Comparison of ENCODE assay signal across 9 mouse cellular contexts in genomic region chr5:107221892-107222669, GRCm38 (mm10).
DNase-seq lines count a peak whose midpoint lies in the region; ATAC-seq lines count a peak whose summit lies in the region.
"Had no signal": no experiment of that assay in that cellular context is flagged by ENCODE, and none has a peak within 500 bp of the region (broad histone marks: within the 10 kb centered on the region; RNA-seq: fewer than 3 reads in every experiment).

No protein-coding gene starts in this region.

- 0 out of 2 replicates have a peak, but pooled peaks have one; percentile 24 for ATAC-seq in embryonic facial prominence, embryonic 15.5 days (ENCODE audit: insufficient number of reproducible peaks, low FRiP score, low TSS enrichment, low read depth)
- no peak for ATAC-seq in megakaryocyte progenitor cell, adult 5-6 weeks (replicated peaks; ENCODE audit: poor library complexity)

- no peak overlapping the region for H3K4me2 ChIP-seq in embryonic facial prominence, embryonic 15.5 days (replicated peaks)

- peak; percentile 61 for DNase-seq in gastrocnemius, postnatal 10 days
- DNase-seq in gastrocnemius, adult 18-20 months (ENCODE audit: low spot score) = no peak
- peak; percentile 16 for DNase-seq in MN1 (ENCODE audit: low spot score)
- peak; percentile 61 for DNase-seq in limb, embryonic 10.5 days (ENCODE audit: low spot score)
- DNase-seq in right cerebral cortex, postnatal 36 days (ENCODE audit: low spot score in 2 of 2) = no peak
- no peak for DNase-seq in layer of hippocampus, postnatal 14 days (ENCODE audit: low spot score in 2 of 2)

- no peak overlapping the region for H3K9ac ChIP-seq in embryonic facial prominence, embryonic 15.5 days

- no peaks in the 10 kb centered on the region for H3K36me3 ChIP-seq in embryonic facial prominence, embryonic 15.5 days
- no peaks in the 10 kb centered on the region for H3K36me3 ChIP-seq in limb, embryonic 10.5 days

- WGBS in embryonic facial prominence, embryonic 15.5 days = 25% methylated on average over 17 of the region's 17 CpGs
- WGBS in limb, embryonic 10.5 days = 41% methylated on average over 17 of the region's 17 CpGs

- H3K4me3 ChIP-seq in embryonic facial prominence, embryonic 15.5 days (replicated peaks) = no peak overlapping the region
- H3K4me3 ChIP-seq in limb, embryonic 10.5 days = peak overlapping the region; percentile 18

- H3K9me3 ChIP-seq in embryonic facial prominence, embryonic 15.5 days (replicated peaks) = no peaks in the 10 kb centered on the region
- no peaks in the 10 kb centered on the region for H3K9me3 ChIP-seq in limb, embryonic 10.5 days (replicated peaks)

- peak overlapping the region; percentile 63 for H3K27ac ChIP-seq in embryonic facial prominence, embryonic 15.5 days (replicated peaks)
- peak overlapping the region; percentile 79 for H3K27ac ChIP-seq in limb, embryonic 10.5 days
- H3K27ac ChIP-seq: macrophage had no signal

- no peaks in the 10 kb centered on the region for H3K27me3 ChIP-seq in embryonic facial prominence, embryonic 15.5 days
- H3K27me3 ChIP-seq in limb, embryonic 10.5 days (ENCODE audit: low read depth, poor library complexity, severe bottlenecking) = no peaks in the 10 kb centered on the region

- H3K4me1 ChIP-seq in embryonic facial prominence, embryonic 15.5 days = peaks cover 65% of the 10 kb centered on the region
- peaks cover 83% of the 10 kb centered on the region for H3K4me1 ChIP-seq in limb, embryonic 10.5 days

Comparison
In these comparisons a context has a peak if more than half of its experiments do, and no peak if none do; other contexts are left out.
1. DNase-seq: peak in gastrocnemius, postnatal 10 days (single experiment), MN1 (single experiment) and limb, embryonic 10.5 days (single experiment); none in gastrocnemius, adult 18-20 months (single experiment), right cerebral cortex, postnatal 36 days (0 of 2) and layer of hippocampus, postnatal 14 days (0 of 2).